Mouse (Mus musculus) forebrain, postnatal 0 days (tissue): ENCODE results near the gene Btbd6. TPM values are rescaled to one million over a fixed set of nuclear protein-coding genes. Genes with fewer than 3 reads are reported as not detected.

ENCODE experiments used
- ATAC-seq: fragments of 200-750 bp; cut with Nextera tagmentation; 2 replicates; pipeline ENCODE4 v1.8.0; 2017; ENCODE audit warnings: mild to moderate bottlenecking, moderate library complexity
- DNase-seq: peaks from one replicate; pipeline ENCODE4 v3.0.0-alpha.2; 2015
- H3K27ac ChIP-seq: fragments of 300-500 bp; sonication (generic); 2 replicates; pipeline ENCODE4 v1.5.1; 2014; ENCODE audit warnings: low read depth, mild to moderate bottlenecking, antibody characterized with exemption, low read length, moderate library complexity, mixed read lengths
- H3K27me3 ChIP-seq: fragments of 300-500 bp; sonication (generic); 2 replicates; pipeline ENCODE4 v1.6.1; 2014; ENCODE audit warnings: mild to moderate bottlenecking, low read length, mixed read lengths; ENCODE audit not compliant: insufficient read depth
- H3K36me3 ChIP-seq: fragments of 300-500 bp; sonication (generic); 2 replicates; pipeline ENCODE4 v1.6.1; 2014; ENCODE audit warnings: mild to moderate bottlenecking, moderate library complexity; ENCODE audit not compliant: insufficient read depth
- H3K4me1 ChIP-seq: fragments of 300-500 bp; sonication (generic); 2 replicates; pipeline ENCODE4 v1.6.1; 2014; ENCODE audit warnings: antibody characterized with exemption; ENCODE audit not compliant: insufficient read depth
- H3K4me2 ChIP-seq: fragments of 300-500 bp; sonication (generic); 2 replicates; pipeline ENCODE4 v1.6.1; 2014; ENCODE audit warnings: low read depth, mild to moderate bottlenecking, moderate library complexity
- H3K4me3 ChIP-seq: fragments of 300-500 bp; sonication (generic); 2 replicates; pipeline ENCODE4 v1.5.1; 2014; ENCODE audit warnings: low read depth, low read length, mixed read lengths
- H3K9ac ChIP-seq: fragments of 300-500 bp; sonication (generic); 2 replicates; pipeline ENCODE4 v1.6.1; 2014; ENCODE audit warnings: mild to moderate bottlenecking
- H3K9me3 ChIP-seq: fragments of 300-500 bp; sonication (generic); 2 replicates; pipeline ENCODE4 v1.6.1; 2016; ENCODE audit warnings: low read length
- CTCF ChIP-seq: sonication (generic); IDR thresholded peaks from 2 replicates; pipeline ENCODE4 v1.5.1; 2016; ENCODE audit warnings: antibody characterized with exemption, control low read depth, low read depth
- whole genome bisulfite sequencing: fragments of 180-500 bp; shearing (Covaris S2); extraction: QIAGEN DNeasy Blood & Tissue Kit; methylation state at CpG from one replicate; pipeline ENCODE4 v1.1.7; 2014; 5-methylcytosine and 5-hydroxymethylcytosine counted together
- polyA plus RNA-seq: library from polyadenylated mRNA; unstranded; fragments of >200 nt; fragmentation: Nextera tagmentation; extraction: Ambion mirVana; gene quantifications from 2 replicates; pipeline ENCODE4 v1.2.1, GENCODE M21; 2015
- total RNA-seq: library from RNA; depleted of rRNA; stranded (reverse); fragments of >200 nt; gene quantifications from 2 replicates; pipeline ENCODE4 v1.2.3, GENCODE M21; 2014; rRNA removed

Gene Btbd6
- total and polyA plus RNA-seq, 2 experiments from 2014 or later, result 54.3 to 60.4 TPM

GRCm38 (mm10) chr12:113026557-113026956 lies 50.3 kb downstream of the Btbd6 start:
- TF ChIP-seq CTCF, result peak; percentile 19; the same call in 1 of the 2 replicates
- Histone ChIP-seq H3K36me3 (peaks cover 17% of the 10 kb centered on the region), H3K9me3 (no peaks in the 10 kb centered on the region), H3K27me3 (no peaks in the 10 kb centered on the region), H3K4me3 (no peak overlapping the region), H3K27ac (no peak overlapping the region), H3K4me2 (no peak overlapping the region), H3K4me1 (no peaks in the 10 kb centered on the region; the same call in 1 of the 2 replicates), H3K9ac (no peak overlapping the region)
- ATAC-seq (no peak), DNase-seq (no peak)
- WGBS, result 93% methylated on average over 1 of the region's 1 CpGs

DNA sequence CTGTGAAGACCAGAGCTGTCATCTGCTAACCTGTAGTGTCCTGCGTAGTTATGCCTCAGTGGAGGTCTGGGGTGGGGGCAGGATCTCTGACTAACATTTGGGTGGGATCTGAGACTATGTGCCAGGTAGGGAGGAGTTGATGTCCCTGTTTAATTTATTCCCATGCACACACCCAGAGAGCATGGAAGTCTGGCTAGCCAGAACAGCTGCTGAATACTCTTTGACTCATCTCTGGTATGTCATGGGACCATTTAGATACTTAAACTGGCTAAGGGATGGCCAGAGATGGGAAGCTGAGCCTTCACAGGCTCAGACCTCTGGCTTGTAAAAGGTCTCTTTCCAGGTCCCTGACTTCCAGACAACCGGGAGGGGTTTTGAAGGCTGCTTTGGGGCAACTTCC lies 51.2 kb downstream of the Btbd6 start:
- DNase-seq, result no peak
- no peak overlapping the region for H3K9ac ChIP-seq
- no peak overlapping the region for H3K27ac ChIP-seq
- no peaks in the 10 kb centered on the region; the same call in 1 of the 2 replicates for H3K4me1 ChIP-seq
- H3K4me2 ChIP-seq, result no peak overlapping the region
- no peaks in the 10 kb centered on the region for H3K9me3 ChIP-seq
- H3K36me3 ChIP-seq, result peaks cover 17% of the 10 kb centered on the region
- TF ChIP-seq CTCF, result no peak
- WGBS, result 98% methylated on average over 2 of the region's 2 CpGs
- ATAC-seq, result no peak
- H3K27me3 ChIP-seq, result no peaks in the 10 kb centered on the region
- H3K4me3 ChIP-seq, result no peak overlapping the region

DNA sequence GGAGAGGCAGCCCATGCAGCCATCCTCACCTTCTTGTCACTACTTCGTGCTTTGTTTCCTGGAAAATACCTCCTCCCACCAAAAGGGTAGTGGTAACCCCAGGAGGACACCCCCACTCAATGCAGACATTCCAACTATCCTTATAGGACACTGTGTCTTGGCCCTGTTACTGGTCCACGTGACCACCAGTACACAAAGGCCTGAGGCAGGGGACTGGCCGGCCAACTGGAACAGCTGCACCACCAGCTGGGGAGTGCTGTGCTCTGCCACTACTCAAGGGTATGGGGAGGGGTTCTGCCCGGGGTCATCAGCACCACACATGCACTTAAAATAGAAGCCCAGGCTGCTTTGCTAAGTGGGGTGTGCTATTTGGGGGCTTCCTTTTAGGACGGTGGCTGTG lies 51.8 kb downstream of the Btbd6 start:
- Histone ChIP-seq H3K9me3 (no peaks in the 10 kb centered on the region), H3K27ac (0 out of 2 replicates have a peak overlapping the region, but pooled peaks have one; percentile 15), H3K9ac (no peak overlapping the region), H3K4me2 (no peak overlapping the region), H3K4me1 (no peaks in the 10 kb centered on the region; the same call in 1 of the 2 replicates), H3K27me3 (no peaks in the 10 kb centered on the region), H3K36me3 (peaks cover 17% of the 10 kb centered on the region), H3K4me3 (no peak overlapping the region)
- 51% methylated on average over 5 of the region's 5 CpGs for WGBS
- no peak for DNase-seq
- peak; percentile 42; the same call in 1 of the 2 replicates for ATAC-seq
- TF ChIP-seq CTCF, result no peak

Other genes with a start within 250 kb of the Btbd6 start
- gene Pld4, start 215.8 kb upstream of the Btbd6 start, total RNA-seq, result 6.2 and 7.3 TPM in 2 replicates
- 8.0 and 8.1 TPM in 2 replicates for gene Pld4, start 215.8 kb upstream of the Btbd6 start, polyA plus RNA-seq
- 2.5 and 3.0 TPM in 2 replicates for gene Ahnak2, start 173.8 kb upstream of the Btbd6 start, total RNA-seq
- 0.88 and 1.3 TPM in 2 replicates for gene Ahnak2, start 173.8 kb upstream of the Btbd6 start, polyA plus RNA-seq
- gene Clba1, start 167.5 kb upstream of the Btbd6 start, total RNA-seq, result 17.6 and 19.5 TPM in 2 replicates
- gene Clba1, start 167.5 kb upstream of the Btbd6 start, polyA plus RNA-seq, result 23.5 and 26.1 TPM in 2 replicates
- gene Cdca4, start 147.1 kb upstream of the Btbd6 start, total RNA-seq, result 28.8 and 31.3 TPM in 2 replicates
- 29.7 and 33.0 TPM in 2 replicates for gene Cdca4, start 147.1 kb upstream of the Btbd6 start, polyA plus RNA-seq
- gene Gpr132, start 108.3 kb upstream of the Btbd6 start, total RNA-seq, result 0.10 TPM in 1 of 2 replicates, not detected in the other
- gene Gpr132, start 108.3 kb upstream of the Btbd6 start, polyA plus RNA-seq, result not detected in 2 replicates
- gene Jag2, start 46.7 kb upstream of the Btbd6 start, total RNA-seq, result 66.9 and 69.4 TPM in 2 replicates
- gene Jag2, start 46.7 kb upstream of the Btbd6 start, polyA plus RNA-seq, result 5.5 and 7.9 TPM in 2 replicates
- 22.2 and 31.5 TPM in 2 replicates for gene Nudt14, start 34.4 kb upstream of the Btbd6 start, total RNA-seq
- 55.5 and 60.4 TPM in 2 replicates for gene Nudt14, start 34.4 kb upstream of the Btbd6 start, polyA plus RNA-seq
- 47.6 and 54.4 TPM in 2 replicates for gene Brf1, start 24.2 kb downstream of the Btbd6 start, total RNA-seq
- gene Brf1, start 24.2 kb downstream of the Btbd6 start, polyA plus RNA-seq, result 32.3 and 40.2 TPM in 2 replicates
- gene Pacs2, start 38.0 kb downstream of the Btbd6 start, total RNA-seq, result 103 and 116 TPM in 2 replicates
- gene Pacs2, start 38.0 kb downstream of the Btbd6 start, polyA plus RNA-seq, result 14.3 and 23.2 TPM in 2 replicates
- gene Tex22, start 98.0 kb downstream of the Btbd6 start, total RNA-seq, result 0.54 and 1.7 TPM in 2 replicates
- not detected in 2 replicates for gene Tex22, start 98.0 kb downstream of the Btbd6 start, polyA plus RNA-seq
- gene Mta1, start 121.8 kb downstream of the Btbd6 start, total RNA-seq, result 49.2 and 59.3 TPM in 2 replicates
- gene Mta1, start 121.8 kb downstream of the Btbd6 start, polyA plus RNA-seq, result 13.6 and 13.8 TPM in 2 replicates
- gene Crip2, start 163.8 kb downstream of the Btbd6 start, total RNA-seq, result 191 and 198 TPM in 2 replicates
- 533 and 584 TPM in 2 replicates for gene Crip2, start 163.8 kb downstream of the Btbd6 start, polyA plus RNA-seq
- 8.3 and 16.1 TPM in 2 replicates for gene Crip1, start 169.8 kb downstream of the Btbd6 start, total RNA-seq
- gene Crip1, start 169.8 kb downstream of the Btbd6 start, polyA plus RNA-seq, result 28.9 and 47.1 TPM in 2 replicates
- 7.8 and 8.6 TPM in 2 replicates for gene Tedc1, start 179.9 kb downstream of the Btbd6 start, total RNA-seq
- 7.6 and 10.0 TPM in 2 replicates for gene Tedc1, start 179.9 kb downstream of the Btbd6 start, polyA plus RNA-seq
- gene Tmem121, start 209.4 kb downstream of the Btbd6 start, total RNA-seq, result 71.8 and 75.6 TPM in 2 replicates
- gene Tmem121, start 209.4 kb downstream of the Btbd6 start, polyA plus RNA-seq, result 59.3 and 66.7 TPM in 2 replicates